Mouse (Mus musculus) left cerebral cortex, adult 9 months (tissue): ENCODE results near the gene Col4a2.
A peak's percentile ranks its signal among the peaks of the same experiment; 100 is the strongest.
"Not testable (repeated sequence)": the region's sequence is repeated elsewhere in the genome, so short reads cannot be mapped to it uniquely, and the experiment has no call there.

Source experiments
- DNase-seq, 2 experiments: peaks; one replicate each; pipeline ENCODE4 v3.0.0; 2022; ENCODE audit warnings: low spot score in 2 of 2

The Col4a2 gene

GRCm38 (mm10) chr8:11482537-11482936 is 169.9 kb downstream of the Col4a2 start:
- no peak for DNase-seq

GRCm38 (mm10) chr8:11486142-11486541 is 173.5 kb downstream of the Col4a2 start:
- peak in 1 of 2 experiments; percentile 60 for DNase-seq

GRCm38 (mm10) chr8:11487229-11487628 is 174.6 kb downstream of the Col4a2 start:
- DNase-seq: no peak

GRCm38 (mm10) chr8:11492340-11492739 is 179.7 kb downstream of the Col4a2 start:
- not testable (repeated sequence) for DNase-seq

- peak; percentile 68 to 88 for DNase-seq
Measured at GRCm38 (mm10) chr8:11497017-11497990, 184.7 kb downstream of the Col4a2 start, which contains the start of gene Naxd. Gene Naxd (plus strand): TSS chr8:11497506.

- DNase-seq: no peak
Measured at GRCm38 (mm10) chr8:11498281-11498680, 185.7 kb downstream of the Col4a2 start.
